Mouse (Mus musculus) liver, embryonic 14.5 days (tissue): ENCODE measurements at regions not wholly inside any gene's neighbourhood (a gene's known extent, or its start where the extent isn't known, plus 50 kb on each side); places are given as distances from the start of the nearest gene placed in this dataset.

Experiments used
- ATAC-seq: fragments of 200-750 bp; cut with Nextera tagmentation; 2 replicates; pipeline ENCODE4 v1.8.0; 2017; ENCODE audit warnings: moderate number of reproducible peaks, mild to moderate bottlenecking, moderate library complexity; ENCODE audit not compliant: insufficient read depth
- DNase-seq, 3 experiments: peaks; one replicate each; pipeline ENCODE4 v3.0.0-alpha.2; 2012 to 2013; ENCODE audit warnings: low read depth in 3 of 3, low spot score in 3 of 3
- H3K27ac ChIP-seq: fragments of 300-500 bp; sonication (generic); 2 replicates; pipeline ENCODE4 v1.5.1; 2014; ENCODE audit warnings: moderate library complexity, mild to moderate bottlenecking, control low read depth, inconsistent platforms
- H3K27me3 ChIP-seq: fragments of 300-500 bp; sonication (generic); 2 replicates; pipeline ENCODE4 v1.6.1; 2014; ENCODE audit warnings: mild to moderate bottlenecking, low read length, moderate library complexity; ENCODE audit not compliant: control insufficient read depth, insufficient read depth
- H3K36me3 ChIP-seq: fragments of 300-500 bp; sonication (generic); replicated peaks from 2 replicates; pipeline ENCODE4 v1.6.1; 2014; ENCODE audit warnings: low read depth; ENCODE audit not compliant: control insufficient read depth, insufficient read depth
- H3K4me1 ChIP-seq, 2 experiments: fragments of 200-500 bp in 1 of 2; fragments of 300-500 bp in 1 of 2; sonication (generic) in 1 of 2; replicated peaks; 2 replicates each; pipeline ENCODE4 v1.6.1; 2012 to 2014; ENCODE audit warnings: antibody characterized with exemption in 1 of 2, inconsistent platforms in 1 of 2, low read length in 1 of 2; ENCODE audit not compliant: control insufficient read depth in 2 of 2, insufficient read depth in 2 of 2
- H3K4me2 ChIP-seq: fragments of 300-500 bp; sonication (generic); 2 replicates; pipeline ENCODE4 v1.6.1; 2014; ENCODE audit warnings: low read depth, mild to moderate bottlenecking, control low read depth, moderate library complexity
- H3K4me3 ChIP-seq, 2 experiments: fragments of 200-500 bp in 1 of 2; fragments of 300-500 bp in 1 of 2; sonication (generic) in 1 of 2; 2 replicates each; pipeline ENCODE4 v1.5.1; 2012 to 2014; ENCODE audit warnings: low read depth in 2 of 2, low read length in 2 of 2, mild to moderate bottlenecking in 2 of 2, control low read depth in 1 of 2, inconsistent platforms in 1 of 2, moderate library complexity in 1 of 2; ENCODE audit not compliant: insufficient read depth in 1 of 2
- H3K9ac ChIP-seq: fragments of 300-500 bp; sonication (generic); replicated peaks from 2 replicates; pipeline ENCODE4 v1.6.1; 2014; ENCODE audit warnings: mild to moderate bottlenecking, control low read depth, moderate library complexity
- H3K9me3 ChIP-seq: fragments of 300-500 bp; sonication (generic); 2 replicates; pipeline ENCODE4 v1.6.1; 2016; ENCODE audit warnings: low read length, mixed read lengths; ENCODE audit not compliant: control insufficient read depth
- CTCF ChIP-seq: IDR thresholded peaks from 2 replicates; pipeline ENCODE4 v1.5.1; 2016; ENCODE audit warnings: antibody characterized with exemption, low read depth, control low read depth
- EP300 ChIP-seq: IDR thresholded peaks from 2 replicates; pipeline ENCODE4 v1.6.1; 2016; ENCODE audit warnings: antibody characterized with exemption, low read depth
- WGBS: fragments of 180-500 bp; shearing (Covaris S2); extraction: QIAGEN DNeasy Blood & Tissue Kit; methylation state at CpG from one replicate; pipeline ENCODE4 v1.1.7; 2014; ENCODE audit not compliant: insufficient replicate concordance; 5-methylcytosine and 5-hydroxymethylcytosine counted together

DNA sequence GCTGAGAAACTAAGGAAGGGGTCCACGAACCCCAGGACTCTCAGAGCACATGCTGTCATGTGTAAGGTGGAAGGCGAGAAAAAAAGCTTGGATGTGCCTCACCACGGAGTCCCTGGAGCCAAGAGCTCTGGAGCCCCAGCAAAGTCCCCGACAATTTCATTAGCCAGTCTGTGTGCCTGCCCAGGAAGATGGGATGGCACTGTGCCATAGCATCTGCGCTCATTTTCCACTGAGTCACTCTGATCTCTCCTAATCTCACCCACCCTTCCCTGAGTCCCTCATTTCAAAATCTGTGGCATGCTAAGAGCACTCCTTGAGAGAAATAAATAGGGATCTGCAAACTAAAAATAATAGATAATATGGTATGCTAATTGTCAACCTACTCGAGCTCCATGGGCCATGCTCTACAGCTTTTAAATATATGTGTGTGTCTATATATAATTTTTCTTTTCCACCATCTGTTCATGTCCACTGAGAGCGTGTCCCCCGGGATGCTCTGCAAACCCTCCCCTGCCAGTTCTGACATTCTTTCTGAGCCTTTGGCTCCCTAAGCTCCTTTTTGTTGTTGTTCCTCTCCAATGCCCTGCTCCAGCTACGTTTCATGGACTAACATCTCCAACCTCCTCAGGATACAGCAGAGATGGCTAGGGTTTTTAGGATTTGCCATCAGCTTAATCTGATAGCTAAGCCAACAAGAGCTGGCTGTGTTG is 292.9 kb upstream of the Chrm3 start:
- Histone ChIP-seq H3K4me2 (no peak overlapping the region), H3K36me3 (no peaks in the 10 kb centered on the region), H3K9ac (no peak overlapping the region), H3K4me1 (no peaks in the 10 kb centered on the region), H3K27ac (no peak overlapping the region), H3K9me3 (no peaks in the 10 kb centered on the region), H3K27me3 (no peaks in the 10 kb centered on the region), H3K4me3 (no peak overlapping the region)
- DNase-seq = no peak
- WGBS = 54% methylated on average over 9 of the region's 9 CpGs
- no peak for ATAC-seq
- no peak for TF ChIP-seq CTCF
- no peak for TF ChIP-seq EP300

DNA sequence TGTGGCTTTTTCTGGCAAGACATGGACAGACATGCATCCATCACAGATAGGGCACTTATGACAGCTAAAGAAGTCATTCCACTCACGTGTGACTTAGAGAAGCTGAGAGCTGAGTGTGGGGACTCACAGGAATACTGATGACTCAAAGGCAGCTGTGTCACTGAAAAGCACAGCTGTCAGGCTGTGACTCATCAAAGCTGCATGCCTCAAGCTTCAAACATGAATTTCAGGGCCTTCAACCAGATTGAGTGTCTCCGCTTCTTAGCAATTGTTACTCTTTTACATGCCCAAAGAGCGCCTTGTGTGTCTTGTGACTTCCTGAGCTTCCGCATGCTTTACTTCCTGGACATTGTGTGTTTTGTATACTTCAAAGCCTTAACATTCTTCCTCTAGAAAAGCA is 276.2 kb upstream of the Chrm3 start:
- Histone ChIP-seq H3K4me2 (no peak overlapping the region), H3K27ac (no peak overlapping the region), H3K4me3 (no peak overlapping the region), H3K4me1 (no peaks in the 10 kb centered on the region), H3K9ac (no peak overlapping the region), H3K36me3 (no peaks in the 10 kb centered on the region), H3K9me3 (no peaks in the 10 kb centered on the region), H3K27me3 (no peaks in the 10 kb centered on the region)
- ATAC-seq = no peak
- no peak for DNase-seq
- TF ChIP-seq CTCF (no peak), EP300 (no peak)
- WGBS = 58% methylated on average over 4 of the region's 4 CpGs

- DNase-seq = no peak
- WGBS = 49% methylated on average over 2 of the region's 2 CpGs
- no peak overlapping the region for H3K4me3 ChIP-seq
- no peak for ATAC-seq
- no peaks in the 10 kb centered on the region for H3K36me3 ChIP-seq
- H3K27me3 ChIP-seq = no peaks in the 10 kb centered on the region
- no peak overlapping the region for H3K9ac ChIP-seq
- no peak overlapping the region for H3K4me2 ChIP-seq
- no peak for TF ChIP-seq EP300
- TF ChIP-seq CTCF = no peak
- H3K4me1 ChIP-seq = no peaks in the 10 kb centered on the region
- H3K9me3 ChIP-seq = no peaks in the 10 kb centered on the region
- H3K27ac ChIP-seq = no peak overlapping the region
These were observed 269.8 kb upstream of the Chrm3 start for GRCm38 (mm10) chr13:10630467-10630866.

- H3K9ac ChIP-seq = no peak overlapping the region
- H3K27me3 ChIP-seq = no peaks in the 10 kb centered on the region
- no peaks in the 10 kb centered on the region for H3K4me1 ChIP-seq
- H3K4me2 ChIP-seq = no peak overlapping the region
- H3K4me3 ChIP-seq = no peak overlapping the region
- ATAC-seq (no peak), DNase-seq (no peak)
- TF ChIP-seq CTCF = no peak
- TF ChIP-seq EP300 = no peak
- no peak overlapping the region for H3K27ac ChIP-seq
- no peaks in the 10 kb centered on the region for H3K9me3 ChIP-seq
- no peaks in the 10 kb centered on the region for H3K36me3 ChIP-seq
These were observed 259.0 kb upstream of the Chrm3 start for GRCm38 (mm10) chr13:10619661-10620060.

- no peak for ATAC-seq
- no peaks in the 10 kb centered on the region for H3K36me3 ChIP-seq
These were observed 257.8 kb upstream of the Chrm3 start for GRCm38 (mm10) chr13:10618421-10618954.

More at GRCm38 (mm10) chr13:10618421-10618954, 257.8 kb upstream of the Chrm3 start:
- WGBS = 48% methylated on average over 3 of the region's 3 CpGs
- no peak overlapping the region for H3K4me3 ChIP-seq
- no peak overlapping the region for H3K9ac ChIP-seq
- no peaks in the 10 kb centered on the region for H3K27me3 ChIP-seq
- no peaks in the 10 kb centered on the region for H3K9me3 ChIP-seq
- H3K4me2 ChIP-seq = no peak overlapping the region
- no peak overlapping the region for H3K27ac ChIP-seq
- TF ChIP-seq CTCF = no peak
- no peak for TF ChIP-seq EP300
- no peaks in the 10 kb centered on the region for H3K4me1 ChIP-seq
- no peak for DNase-seq
